Mouse (Mus musculus) lung, postnatal 0 days (tissue): ENCODE results near the gene Snrpd3.

Experiments used
- CTCF ChIP-seq: IDR thresholded peaks from 2 replicates; pipeline ENCODE4 v1.5.1; 2016; ENCODE audit warnings: antibody characterized with exemption, mild to moderate bottlenecking
- EP300 ChIP-seq: IDR thresholded peaks from 2 replicates; pipeline ENCODE4 v1.6.1; 2016; ENCODE audit warnings: antibody characterized with exemption, mild to moderate bottlenecking, control low read depth

- TF ChIP-seq CTCF (no peak), EP300 (no peak)
Observed at GRCm38 (mm10) chr10:75534216-75534615, 16.9 kb downstream of the Snrpd3 start.
